ENCODE assay signal across 22 mouse cellular contexts in genomic region chr6:127241693-127242425, GRCm38 (mm10).
DNase-seq lines count a peak whose midpoint lies in the region; ATAC-seq lines count a peak whose summit lies in the region.
"Had no signal": no experiment of that assay in that cellular context is flagged by ENCODE, and none has a peak within 500 bp of the region (broad histone marks: within the 10 kb centered on the region; RNA-seq: fewer than 3 reads in every experiment).

No protein-coding gene starts in this region.

- peak; percentile 25 for DNase-seq in CD4-positive, CD25-positive, alpha-beta regulatory T cell, adult 2 months (ENCODE audit: low read depth, low spot score)
- DNase-seq in midbrain, embryonic 11.5 days (ENCODE audit: low spot score, missing footprints): peak; percentile 56
- no peak for DNase-seq in embryo, embryonic 11 days
- DNase-seq: adrenal gland, adult 2 months; adrenal gland, postnatal 10 days; adrenal gland, postnatal 36 days; B cell, adult 2 months; cerebellum, adult 11-12 months; cerebellum, adult 2 months; cerebellum, adult 9-10 months; cerebellum, postnatal 10 days; cerebellum, postnatal 25 days had no signal

- no peaks in the 10 kb centered on the region for H3K27me3 ChIP-seq in midbrain, embryonic 11.5 days (ENCODE audit: control insufficient read depth, insufficient read depth, low read length)
- H3K27me3 ChIP-seq in midbrain, embryonic 13.5 days: no peaks in the 10 kb centered on the region
- no peaks in the 10 kb centered on the region for H3K27me3 ChIP-seq in limb, embryonic 13.5 days
- H3K27me3 ChIP-seq: embryonic facial prominence, embryonic 13.5 days; embryonic facial prominence, embryonic 15.5 days; forebrain, embryonic 12.5 days had no signal

- no peaks in the 10 kb centered on the region for H3K36me3 ChIP-seq in midbrain, embryonic 11.5 days (ENCODE audit: control insufficient read depth, insufficient read depth, low read length)
- no peaks in the 10 kb centered on the region for H3K36me3 ChIP-seq in midbrain, embryonic 13.5 days
- H3K36me3 ChIP-seq in limb, embryonic 13.5 days: no peaks in the 10 kb centered on the region
- H3K36me3 ChIP-seq: embryonic facial prominence, embryonic 13.5 days; embryonic facial prominence, embryonic 15.5 days; forebrain, embryonic 10.5 days; forebrain, embryonic 12.5 days had no signal

- no peak overlapping the region for H3K4me3 ChIP-seq in midbrain, embryonic 11.5 days (ENCODE audit: low read depth, low read length)
- H3K4me3 ChIP-seq in midbrain, embryonic 13.5 days (replicated peaks): no peak overlapping the region
- no peak overlapping the region for H3K4me3 ChIP-seq in limb, embryonic 13.5 days
- H3K4me3 ChIP-seq: embryonic facial prominence, embryonic 13.5 days; embryonic facial prominence, embryonic 15.5 days; erythroblast, embryonic 14.5 days; forebrain, embryonic 10.5 days; forebrain, embryonic 12.5 days had no signal

- H3K4me2 ChIP-seq in midbrain, embryonic 11.5 days: no peak overlapping the region
- no peak overlapping the region for H3K4me2 ChIP-seq in midbrain, embryonic 13.5 days (replicated peaks)
- no peak overlapping the region for H3K4me2 ChIP-seq in limb, embryonic 13.5 days (replicated peaks)
- H3K4me2 ChIP-seq: embryonic facial prominence, embryonic 13.5 days; embryonic facial prominence, embryonic 15.5 days; forebrain, embryonic 12.5 days had no signal

- no peaks in the 10 kb centered on the region for H3K4me1 ChIP-seq in midbrain, embryonic 11.5 days (ENCODE audit: control insufficient read depth, insufficient read depth, low read length)
- no peaks in the 10 kb centered on the region for H3K4me1 ChIP-seq in midbrain, embryonic 13.5 days (replicated peaks)
- peaks cover 29% of the 10 kb centered on the region for H3K4me1 ChIP-seq in limb, embryonic 13.5 days
- H3K4me1 ChIP-seq: embryonic facial prominence, embryonic 15.5 days; forebrain, embryonic 12.5 days had no signal

- H3K9me3 ChIP-seq in midbrain, embryonic 11.5 days (ENCODE audit: control insufficient read depth, low read length): no peaks in the 10 kb centered on the region
- H3K9me3 ChIP-seq in midbrain, embryonic 13.5 days: no peaks in the 10 kb centered on the region
- H3K9me3 ChIP-seq in limb, embryonic 13.5 days: no peaks in the 10 kb centered on the region; the same call in 1 of the 2 replicates
- H3K9me3 ChIP-seq: embryonic facial prominence, embryonic 13.5 days; embryonic facial prominence, embryonic 15.5 days; forebrain, embryonic 10.5 days; forebrain, embryonic 12.5 days had no signal

- H3K27ac ChIP-seq in midbrain, embryonic 11.5 days (ENCODE audit: low read depth, low read length): no peak overlapping the region
- no peak overlapping the region for H3K27ac ChIP-seq in midbrain, embryonic 13.5 days
- H3K27ac ChIP-seq in limb, embryonic 13.5 days: peak overlapping the region; percentile 79
- H3K27ac ChIP-seq: embryonic facial prominence, embryonic 13.5 days; embryonic facial prominence, embryonic 15.5 days; forebrain, embryonic 10.5 days; forebrain, embryonic 12.5 days had no signal

- ATAC-seq in CD4-positive, CD25-positive, alpha-beta regulatory T cell, adult 4 months: no peak
- ATAC-seq in midbrain, embryonic 11.5 days (ENCODE audit: low FRiP score): no peak
- ATAC-seq in midbrain, embryonic 13.5 days: no peak
- ATAC-seq in limb, embryonic 13.5 days (ENCODE audit: low FRiP score, low read depth): no peak
- ATAC-seq: forebrain, embryonic 14.5 days; forebrain, embryonic 16.5 days had no signal

- H3K9ac ChIP-seq in midbrain, embryonic 11.5 days (ENCODE audit: low read length): no peak overlapping the region
- H3K9ac ChIP-seq in midbrain, embryonic 13.5 days (replicated peaks): no peak overlapping the region
- no peak overlapping the region for H3K9ac ChIP-seq in limb, embryonic 13.5 days
- H3K9ac ChIP-seq: embryonic facial prominence, embryonic 13.5 days; embryonic facial prominence, embryonic 15.5 days; forebrain, embryonic 12.5 days had no signal

- 70% methylated on average over 14 of the region's 14 CpGs for whole genome bisulfite sequencing in midbrain, embryonic 11.5 days
- 66% methylated on average over 14 of the region's 14 CpGs for WGBS in midbrain, embryonic 13.5 days
- 57% methylated on average over 14 of the region's 14 CpGs for WGBS in limb, embryonic 13.5 days
